Mouse (Mus musculus) embryo, embryonic 10.5 days (tissue): ENCODE results near the gene Olfml3.

ENCODE experiments used
- DNase-seq: peaks from one replicate; pipeline ENCODE4 v3.0.0-alpha.2; 2015; ENCODE audit warnings: low spot score

Olfml3 gene

GRCm38 (mm10) chr3:103705426-103705825 is 32.4 kb downstream of the Olfml3 start:
- no peak for DNase-seq

GRCm38 (mm10) chr3:103704661-103705060 is 33.1 kb downstream of the Olfml3 start:
- DNase-seq, result no peak

GRCm38 (mm10) chr3:103696388-103696925 is 41.3 kb downstream of the Olfml3 start:
- DNase-seq, result no peak

GRCm38 (mm10) chr3:103695556-103695955 is 42.2 kb downstream of the Olfml3 start:
- DNase-seq, result no peak

- DNase-seq, result no peak
Observed at GRCm38 (mm10) chr3:103690506-103690905, 47.3 kb downstream of the Olfml3 start.

- no peak for DNase-seq
Observed at GRCm38 (mm10) chr3:103689043-103689442, 48.8 kb downstream of the Olfml3 start.

- no peak for DNase-seq
Observed at GRCm38 (mm10) chr3:103683966-103684319, 53.9 kb downstream of the Olfml3 start.

- DNase-seq, result peak; percentile 24
Observed at GRCm38 (mm10) chr3:103683234-103683965, 54.4 kb downstream of the Olfml3 start.

- peak; percentile 6 for DNase-seq
Observed at GRCm38 (mm10) chr3:103682473-103682872, 55.3 kb downstream of the Olfml3 start.

- DNase-seq, result no peak
Observed at GRCm38 (mm10) chr3:103678811-103679210, 59.0 kb downstream of the Olfml3 start.

- no peak for DNase-seq
Observed at GRCm38 (mm10) chr3:103672716-103673115, 65.1 kb downstream of the Olfml3 start.
